Mouse (Mus musculus) retina, adult 2 months (tissue): ENCODE measurements at regions not wholly inside any gene's neighbourhood (a gene's known extent, or its start where the extent isn't known, plus 50 kb on each side); places are given as distances from the start of the nearest gene placed in this dataset.

ENCODE experiments used
- DNase-seq: peaks from one replicate; pipeline ENCODE4 v3.0.0-alpha.2; 2012; ENCODE audit warnings: low read depth, low spot score

- DNase-seq: no peak
Observed at GRCm38 (mm10) chr12:97717812-97718211, 541.4 kb downstream of the Galc start.
